Mouse (Mus musculus): Measurements from ENCODE around the gene Fuk. TPM values are rescaled to one million over a fixed set of nuclear protein-coding genes. Genes with fewer than 3 reads are reported as not detected.

The Fuk gene
- polyA plus RNA-seq, 2 experiments: 10.4 to 16.2 TPM

- no peaks in the 10 kb centered on the region for H3K4me1 ChIP-seq (ENCODE audit: control insufficient read depth, insufficient read depth, low read length)
- WGBS: 100% methylated on average over 1 of the region's 1 CpGs
- H3K27me3 ChIP-seq (ENCODE audit: control insufficient read depth, insufficient read depth, low read length): no peaks in the 10 kb centered on the region
- ATAC-seq (ENCODE audit: low FRiP score, low read depth): no peak
- no peak for DNase-seq (ENCODE audit: low spot score)
- TF ChIP-seq POLR2A (IDR thresholded peaks at IDR 0.05; ENCODE audit: borderline replicate concordance, extremely low read depth, insufficient read depth, insufficient read length): no peak
- H3K4me2 ChIP-seq (replicated peaks; ENCODE audit: low read depth, low read length, severe bottlenecking): no peak overlapping the region
- no peaks in the 10 kb centered on the region for H3K36me3 ChIP-seq (ENCODE audit: control insufficient read depth, insufficient read depth, low read length)
- no peak overlapping the region for H3K9ac ChIP-seq (ENCODE audit: low read depth, low read length, severe bottlenecking)
- H3K4me3 ChIP-seq (replicated peaks; ENCODE audit: low read length): no peak overlapping the region
- no peaks in the 10 kb centered on the region for H3K9me3 ChIP-seq (ENCODE audit: control insufficient read depth, low read length)
- no peak overlapping the region for H3K27ac ChIP-seq (replicated peaks; ENCODE audit: low read depth, low read length)
These were observed 4.4 kb upstream of the Fuk start for GRCm38 (mm10) chr8:110906682-110907081.

- no peak for TF ChIP-seq POLR2A (IDR thresholded peaks at IDR 0.05; ENCODE audit: borderline replicate concordance, extremely low read depth, insufficient read depth, insufficient read length)
These were observed 3.1 kb upstream of the Fuk start for GRCm38 (mm10) chr8:110905404-110905803.

GRCm38 (mm10) chr8:110902579-110902965 lies 284 bp upstream of the Fuk start:
- ATAC-seq (ENCODE audit: low FRiP score, low read depth) (no peak), DNase-seq (ENCODE audit: low spot score) (no peak)
- WGBS: 57% methylated on average over 2 of the region's 2 CpGs
- Histone ChIP-seq H3K9ac (ENCODE audit: low read depth, low read length, severe bottlenecking) (no peak overlapping the region), H3K4me3 (replicated peaks; ENCODE audit: low read length) (peak overlapping the region; percentile 61), H3K36me3 (ENCODE audit: control insufficient read depth, insufficient read depth, low read length) (peaks cover 15% of the 10 kb centered on the region), H3K27ac (replicated peaks; ENCODE audit: low read depth, low read length) (no peak overlapping the region), H3K9me3 (ENCODE audit: control insufficient read depth, low read length) (no peaks in the 10 kb centered on the region), H3K4me1 (ENCODE audit: control insufficient read depth, insufficient read depth, low read length) (no peaks in the 10 kb centered on the region), H3K4me2 (replicated peaks; ENCODE audit: low read depth, low read length, severe bottlenecking) (peak overlapping the region; percentile 55), H3K27me3 (ENCODE audit: control insufficient read depth, insufficient read depth, low read length) (no peaks in the 10 kb centered on the region)
- no peak for TF ChIP-seq POLR2A (IDR thresholded peaks at IDR 0.05; ENCODE audit: borderline replicate concordance, extremely low read depth, insufficient read depth, insufficient read length)

More at GRCm38 (mm10) chr8:110905404-110905803, 3.1 kb upstream of the Fuk start:
- Histone ChIP-seq H3K27me3 (ENCODE audit: control insufficient read depth, insufficient read depth, low read length) (no peaks in the 10 kb centered on the region), H3K4me3 (replicated peaks; ENCODE audit: low read length) (no peak overlapping the region), H3K4me2 (replicated peaks; ENCODE audit: low read depth, low read length, severe bottlenecking) (no peak overlapping the region), H3K27ac (replicated peaks; ENCODE audit: low read depth, low read length) (no peak overlapping the region), H3K9ac (ENCODE audit: low read depth, low read length, severe bottlenecking) (no peak overlapping the region), H3K4me1 (ENCODE audit: control insufficient read depth, insufficient read depth, low read length) (no peaks in the 10 kb centered on the region), H3K9me3 (ENCODE audit: control insufficient read depth, low read length) (no peaks in the 10 kb centered on the region), H3K36me3 (ENCODE audit: control insufficient read depth, insufficient read depth, low read length) (no peaks in the 10 kb centered on the region)
- DNase-seq (ENCODE audit: low spot score) (no peak), ATAC-seq (ENCODE audit: low FRiP score, low read depth) (no peak)
- WGBS: 87% methylated on average over 6 of the region's 6 CpGs

GRCm38 (mm10) chr8:110901056-110901455 lies 1.2 kb downstream of the Fuk start:
- WGBS: 75% methylated on average over 3 of the region's 3 CpGs
- Histone ChIP-seq H3K27ac (replicated peaks; ENCODE audit: low read depth, low read length) (no peak overlapping the region), H3K9me3 (ENCODE audit: control insufficient read depth, low read length) (no peaks in the 10 kb centered on the region), H3K4me1 (ENCODE audit: control insufficient read depth, insufficient read depth, low read length) (no peaks in the 10 kb centered on the region), H3K27me3 (ENCODE audit: control insufficient read depth, insufficient read depth, low read length) (no peaks in the 10 kb centered on the region), H3K9ac (ENCODE audit: low read depth, low read length, severe bottlenecking) (no peak overlapping the region), H3K36me3 (ENCODE audit: control insufficient read depth, insufficient read depth, low read length) (peaks cover 21% of the 10 kb centered on the region), H3K4me2 (replicated peaks; ENCODE audit: low read depth, low read length, severe bottlenecking) (no peak overlapping the region), H3K4me3 (replicated peaks; ENCODE audit: low read length) (no peak overlapping the region)
- ATAC-seq (ENCODE audit: low FRiP score, low read depth): no peak
- TF ChIP-seq POLR2A (IDR thresholded peaks at IDR 0.05; ENCODE audit: borderline replicate concordance, extremely low read depth, insufficient read depth, insufficient read length): no peak
- DNase-seq (ENCODE audit: low spot score): no peak

GRCm38 (mm10) chr8:110897495-110897894 lies 4.8 kb downstream of the Fuk start:
- 92% methylated on average over 6 of the region's 6 CpGs for WGBS
- H3K27ac ChIP-seq (replicated peaks; ENCODE audit: low read depth, low read length): no peak overlapping the region
- H3K4me3 ChIP-seq (replicated peaks; ENCODE audit: low read length): no peak overlapping the region
- H3K36me3 ChIP-seq (ENCODE audit: control insufficient read depth, insufficient read depth, low read length): peaks cover 30% of the 10 kb centered on the region
- ATAC-seq (ENCODE audit: low FRiP score, low read depth) (no peak), DNase-seq (ENCODE audit: low spot score) (no peak)
- no peak for TF ChIP-seq POLR2A (IDR thresholded peaks at IDR 0.05; ENCODE audit: borderline replicate concordance, extremely low read depth, insufficient read depth, insufficient read length)
- no peaks in the 10 kb centered on the region for H3K27me3 ChIP-seq (ENCODE audit: control insufficient read depth, insufficient read depth, low read length)
- no peaks in the 10 kb centered on the region for H3K4me1 ChIP-seq (ENCODE audit: control insufficient read depth, insufficient read depth, low read length)
- no peak overlapping the region for H3K4me2 ChIP-seq (replicated peaks; ENCODE audit: low read depth, low read length, severe bottlenecking)
- H3K9ac ChIP-seq (ENCODE audit: low read depth, low read length, severe bottlenecking): no peak overlapping the region
- H3K9me3 ChIP-seq (ENCODE audit: control insufficient read depth, low read length): no peaks in the 10 kb centered on the region

GRCm38 (mm10) chr8:110895812-110896211 lies 6.5 kb downstream of the Fuk start:
- no peak for TF ChIP-seq POLR2A (IDR thresholded peaks at IDR 0.05; ENCODE audit: borderline replicate concordance, extremely low read depth, insufficient read depth, insufficient read length)
- no peak overlapping the region for H3K27ac ChIP-seq (replicated peaks; ENCODE audit: low read depth, low read length)
- peaks cover 32% of the 10 kb centered on the region for H3K36me3 ChIP-seq (ENCODE audit: control insufficient read depth, insufficient read depth, low read length)
- ATAC-seq (ENCODE audit: low FRiP score, low read depth): no peak
- no peaks in the 10 kb centered on the region for H3K9me3 ChIP-seq (ENCODE audit: control insufficient read depth, low read length)
- no peaks in the 10 kb centered on the region for H3K27me3 ChIP-seq (ENCODE audit: control insufficient read depth, insufficient read depth, low read length)
- H3K4me2 ChIP-seq (replicated peaks; ENCODE audit: low read depth, low read length, severe bottlenecking): no peak overlapping the region
- DNase-seq (ENCODE audit: low spot score): no peak
- no peaks in the 10 kb centered on the region for H3K4me1 ChIP-seq (ENCODE audit: control insufficient read depth, insufficient read depth, low read length)
- H3K4me3 ChIP-seq (replicated peaks; ENCODE audit: low read length): no peak overlapping the region
- no peak overlapping the region for H3K9ac ChIP-seq (ENCODE audit: low read depth, low read length, severe bottlenecking)
- 96% methylated on average over 13 of the region's 13 CpGs for WGBS
